7 mouse cellular contexts compared by ENCODE assay signal in genomic region chr4:43653161-43654015, GRCm38 (mm10). TPM values are rescaled to one million over a fixed set of nuclear protein-coding genes. Genes with fewer than 3 reads are reported as not detected.
DNase-seq lines count a peak whose midpoint lies in the region; ATAC-seq lines count a peak whose summit lies in the region.

Spag8 (minus strand) TSS chr4:43653594.

- no peaks in the 10 kb centered on the region for H3K27me3 ChIP-seq in embryonic facial prominence, embryonic 15.5 days
- no peaks in the 10 kb centered on the region for H3K27me3 ChIP-seq in hindbrain, embryonic 14.5 days (ENCODE audit: control insufficient read depth, insufficient read depth, low read length)
- peaks cover 2% of the 10 kb centered on the region; the same call in 1 of the 2 replicates for H3K27me3 ChIP-seq in liver, embryonic 15.5 days
- no peaks in the 10 kb centered on the region for H3K27me3 ChIP-seq in neural tube, embryonic 12.5 days (replicated peaks)

- peaks cover 18% of the 10 kb centered on the region; the same call in 1 of the 2 replicates for H3K4me1 ChIP-seq in embryonic facial prominence, embryonic 15.5 days
- H3K4me1 ChIP-seq in hindbrain, embryonic 14.5 days (replicated peaks; ENCODE audit: control insufficient read depth, insufficient read depth, low read length) = peaks cover 5% of the 10 kb centered on the region; the same call in 1 of the 2 replicates
- peaks cover 32% of the 10 kb centered on the region for H3K4me1 ChIP-seq in liver, embryonic 15.5 days (replicated peaks)
- peaks cover 20% of the 10 kb centered on the region for H3K4me1 ChIP-seq in neural tube, embryonic 12.5 days

- 16% methylated on average over 24 of the region's 24 CpGs for WGBS in embryonic facial prominence, embryonic 15.5 days
- 21% methylated on average over 24 of the region's 24 CpGs for whole genome bisulfite sequencing in hindbrain, embryonic 14.5 days
- WGBS in liver, embryonic 15.5 days (ENCODE audit: insufficient replicate concordance) = 17% methylated on average over 24 of the region's 24 CpGs
- 21% methylated on average over 24 of the region's 24 CpGs for WGBS in neural tube, embryonic 12.5 days

- H3K4me3 ChIP-seq in embryonic facial prominence, embryonic 15.5 days (replicated peaks) = peak within 1 kb of the TSS; percentile 23
- peak within 1 kb of the TSS; percentile 19 for H3K4me3 ChIP-seq in hindbrain, embryonic 14.5 days (replicated peaks; ENCODE audit: low read length)
- H3K4me3 ChIP-seq in liver, embryonic 15.5 days (replicated peaks) = peak within 1 kb of the TSS; percentile 39
- 0 out of 2 replicates have a peak within 1 kb of the TSS, but pooled peaks have one; percentile 12 for H3K4me3 ChIP-seq in neural tube, embryonic 12.5 days

- no peak within 1 kb of the TSS for H3K27ac ChIP-seq in embryonic facial prominence, embryonic 15.5 days (replicated peaks)
- no peak within 1 kb of the TSS; the same call in 1 of the 2 replicates for H3K27ac ChIP-seq in hindbrain, embryonic 14.5 days
- H3K27ac ChIP-seq in liver, embryonic 15.5 days (replicated peaks) = no peak within 1 kb of the TSS
- no peak within 1 kb of the TSS for H3K27ac ChIP-seq in neural tube, embryonic 12.5 days

- H3K9me3 ChIP-seq in embryonic facial prominence, embryonic 15.5 days (replicated peaks) = no peaks in the 10 kb centered on the region; the same call in 1 of the 2 replicates
- H3K9me3 ChIP-seq in hindbrain, embryonic 14.5 days (ENCODE audit: control insufficient read depth, low read length) = peaks cover 5% of the 10 kb centered on the region; the same call in 1 of the 2 replicates
- no peaks in the 10 kb centered on the region for H3K9me3 ChIP-seq in liver, embryonic 15.5 days (replicated peaks)
- peaks cover 7% of the 10 kb centered on the region; the same call in 1 of the 2 replicates for H3K9me3 ChIP-seq in neural tube, embryonic 12.5 days

- no peak for ATAC-seq in embryonic facial prominence, embryonic 15.5 days (ENCODE audit: insufficient number of reproducible peaks, low FRiP score, low TSS enrichment, low read depth)
- ATAC-seq in hindbrain, embryonic 14.5 days (ENCODE audit: low FRiP score) = no peak
- no peak for ATAC-seq in liver, embryonic 15.5 days (ENCODE audit: insufficient read depth)
- no peak for ATAC-seq in neural tube, embryonic 12.5 days (ENCODE audit: low FRiP score, low read depth)

- peaks cover 21% of the 10 kb centered on the region for H3K36me3 ChIP-seq in embryonic facial prominence, embryonic 15.5 days
- H3K36me3 ChIP-seq in hindbrain, embryonic 14.5 days (replicated peaks; ENCODE audit: control insufficient read depth, insufficient read depth) = peaks cover 6% of the 10 kb centered on the region; the same call in 1 of the 2 replicates
- no peaks in the 10 kb centered on the region for H3K36me3 ChIP-seq in liver, embryonic 15.5 days (replicated peaks)
- peaks cover 27% of the 10 kb centered on the region for H3K36me3 ChIP-seq in neural tube, embryonic 12.5 days

- peak; percentile 47 for DNase-seq in right cerebral cortex, postnatal 14 days
- no peak for DNase-seq in right cerebral cortex, postnatal 36 days (ENCODE audit: low spot score in 2 of 2)
- peak; percentile 51 for DNase-seq in hindbrain, embryonic 14.5 days (ENCODE audit: low spot score)
- DNase-seq in urinary bladder, adult 2 months (ENCODE audit: low spot score) = no peak

- H3K9ac ChIP-seq in embryonic facial prominence, embryonic 15.5 days = no peak within 1 kb of the TSS
- H3K9ac ChIP-seq in hindbrain, embryonic 14.5 days = 0 out of 2 replicates have a peak within 1 kb of the TSS, but pooled peaks have one; percentile 6
- H3K9ac ChIP-seq in liver, embryonic 15.5 days = no peak within 1 kb of the TSS
- H3K9ac ChIP-seq in neural tube, embryonic 12.5 days = no peak within 1 kb of the TSS

- peak within 1 kb of the TSS; percentile 38 for H3K4me2 ChIP-seq in embryonic facial prominence, embryonic 15.5 days (replicated peaks)
- H3K4me2 ChIP-seq in hindbrain, embryonic 14.5 days (replicated peaks) = peak within 1 kb of the TSS; percentile 43
- peak within 1 kb of the TSS; percentile 56 for H3K4me2 ChIP-seq in liver, embryonic 15.5 days
- H3K4me2 ChIP-seq in neural tube, embryonic 12.5 days (replicated peaks) = peak within 1 kb of the TSS; percentile 54

RNA-seq across cellular contexts. Expression of gene Spag8, which starts in this region (rescaled TPM):
- 7.5 and 10.6 TPM in 2 replicates for polyA plus RNA-seq in embryonic facial prominence, embryonic 15.5 days (2015; fragmentation: Nextera tagmentation; extraction: Ambion mirVana)
- 5.5 and 9.3 TPM in 2 replicates for polyA plus RNA-seq in hindbrain, embryonic 14.5 days (2014; fragmentation: Nextera tagmentation; extraction: Ambion mirVana)
- polyA plus RNA-seq in liver, embryonic 15.5 days (2015; fragmentation: Nextera tagmentation; extraction: Ambion mirVana) = not detected in 2 replicates
- 2.7 and 3.0 TPM in 2 replicates for polyA plus RNA-seq in neural tube, embryonic 12.5 days (2016; fragmentation: Nextera tagmentation; extraction: Ambion mirVana)
- 1.0 and 1.3 TPM in 2 replicates for polyA plus RNA-seq in urinary bladder, adult 2 months (2012; rRNA removed)

Comparison
In these comparisons a context has a peak if more than half of its experiments do, and no peak if none do; other contexts are left out.
1. DNase-seq: peak in right cerebral cortex, postnatal 14 days (single experiment) and hindbrain, embryonic 14.5 days (single experiment); none in right cerebral cortex, postnatal 36 days (0 of 2) and urinary bladder, adult 2 months (single experiment).
2. Peak in every context shown above with its lines, with median percentiles within 50 percentile points of each other: H3K4me2 ChIP-seq and H3K4me3 ChIP-seq.